Mouse (Mus musculus) intestine, embryonic 14.5 days (tissue): ENCODE measurements at regions not wholly inside any gene's neighbourhood (a gene's known extent, or its start where the extent isn't known, plus 50 kb on each side); places are given as distances from the start of the nearest gene placed in this dataset.

Experiments used
- ATAC-seq: fragments of 200-750 bp; cut with Nextera tagmentation; replicated peaks from 2 replicates; pipeline ENCODE4 v1.8.0; 2017; ENCODE audit warnings: low read depth, moderate number of reproducible peaks, moderate TSS enrichment, moderate library complexity; ENCODE audit not compliant: low FRiP score, low TSS enrichment
- DNase-seq: peaks from one replicate; pipeline ENCODE4 v3.0.0-alpha.2; 2018; ENCODE audit warnings: low spot score
- H3K27ac ChIP-seq: fragments of 300-500 bp; sonication (generic); 2 replicates; pipeline ENCODE4 v1.5.1; 2014; ENCODE audit warnings: low read depth, mild to moderate bottlenecking, control low read depth
- H3K27me3 ChIP-seq: fragments of 300-500 bp; sonication (generic); replicated peaks from 2 replicates; pipeline ENCODE4 v1.6.1; 2014; ENCODE audit warnings: low read length, control low read depth; ENCODE audit not compliant: control insufficient read depth, insufficient read depth
- H3K36me3 ChIP-seq: fragments of 300-500 bp; sonication (generic); 2 replicates; pipeline ENCODE4 v1.6.1; 2014; ENCODE audit warnings: low read length, control low read depth; ENCODE audit not compliant: control insufficient read depth, insufficient read depth
- H3K4me1 ChIP-seq: fragments of 300-500 bp; sonication (generic); replicated peaks from 2 replicates; pipeline ENCODE4 v1.6.1; 2014; ENCODE audit warnings: low read length, control low read depth, mixed read lengths; ENCODE audit not compliant: control insufficient read depth, insufficient read depth
- H3K4me2 ChIP-seq: fragments of 300-500 bp; sonication (generic); 2 replicates; pipeline ENCODE4 v1.6.1; 2014; ENCODE audit warnings: low read length
- H3K4me3 ChIP-seq: fragments of 300-500 bp; sonication (generic); 2 replicates; pipeline ENCODE4 v1.5.1; 2014; ENCODE audit warnings: low read depth, low read length, control low read depth, mixed read lengths
- H3K9ac ChIP-seq: fragments of 300-500 bp; sonication (generic); 2 replicates; pipeline ENCODE4 v1.6.1; 2014; ENCODE audit warnings: mild to moderate bottlenecking, low read length
- H3K9me3 ChIP-seq: fragments of 300-500 bp; sonication (generic); 2 replicates; pipeline ENCODE4 v1.6.1; 2016; ENCODE audit warnings: low read length, control low read depth; ENCODE audit not compliant: control insufficient read depth
- WGBS: fragments of 180-500 bp; shearing (Covaris S2); extraction: QIAGEN DNeasy Blood & Tissue Kit; methylation state at CpG from one replicate; pipeline ENCODE4 v1.1.7; 2014; 5-methylcytosine and 5-hydroxymethylcytosine counted together

GRCm38 (mm10) chr13:5549747-5550146 lies 311.5 kb upstream of the Klf6 start:
- 91% methylated on average over 7 of the region's 7 CpGs for WGBS
- Histone ChIP-seq H3K27ac (no peak overlapping the region), H3K27me3 (no peaks in the 10 kb centered on the region), H3K4me1 (no peaks in the 10 kb centered on the region), H3K9me3 (no peaks in the 10 kb centered on the region), H3K4me2 (no peak overlapping the region), H3K4me3 (no peak overlapping the region), H3K9ac (no peak overlapping the region), H3K36me3 (no peaks in the 10 kb centered on the region)
- DNase-seq (no peak), ATAC-seq (peak; percentile 56)

GRCm38 (mm10) chr13:5550354-5550753 lies 310.9 kb upstream of the Klf6 start:
- Histone ChIP-seq H3K27me3 (no peaks in the 10 kb centered on the region), H3K4me3 (no peak overlapping the region), H3K4me2 (no peak overlapping the region), H3K9me3 (no peaks in the 10 kb centered on the region), H3K36me3 (no peaks in the 10 kb centered on the region), H3K9ac (no peak overlapping the region), H3K27ac (no peak overlapping the region), H3K4me1 (no peaks in the 10 kb centered on the region)
- WGBS: 100% methylated on average over 3 of the region's 3 CpGs
- no peak for DNase-seq
- ATAC-seq: no peak

GRCm38 (mm10) chr13:5551131-5551530 lies 310.2 kb upstream of the Klf6 start:
- no peaks in the 10 kb centered on the region for H3K9me3 ChIP-seq
- no peak for ATAC-seq
- no peaks in the 10 kb centered on the region for H3K36me3 ChIP-seq
- no peak overlapping the region for H3K4me3 ChIP-seq
- H3K9ac ChIP-seq: no peak overlapping the region
- H3K4me1 ChIP-seq: no peaks in the 10 kb centered on the region
- H3K27ac ChIP-seq: no peak overlapping the region
- H3K27me3 ChIP-seq: no peaks in the 10 kb centered on the region
- no peak overlapping the region for H3K4me2 ChIP-seq
- no peak for DNase-seq
- WGBS: 87% methylated on average over 4 of the region's 4 CpGs

- H3K27ac ChIP-seq: no peak overlapping the region
- no peak overlapping the region for H3K4me3 ChIP-seq
- no peaks in the 10 kb centered on the region for H3K9me3 ChIP-seq
- no peak overlapping the region for H3K9ac ChIP-seq
- H3K27me3 ChIP-seq: no peaks in the 10 kb centered on the region
- H3K4me2 ChIP-seq: no peak overlapping the region
- H3K36me3 ChIP-seq: no peaks in the 10 kb centered on the region
- ATAC-seq: no peak
- no peaks in the 10 kb centered on the region for H3K4me1 ChIP-seq
- no peak for DNase-seq
Observed at GRCm38 (mm10) chr13:5553461-5553860, 307.8 kb upstream of the Klf6 start.

- Histone ChIP-seq H3K9me3 (no peaks in the 10 kb centered on the region), H3K27me3 (no peaks in the 10 kb centered on the region), H3K9ac (no peak overlapping the region), H3K36me3 (no peaks in the 10 kb centered on the region), H3K4me2 (no peak overlapping the region), H3K27ac (no peak overlapping the region), H3K4me3 (no peak overlapping the region), H3K4me1 (no peaks in the 10 kb centered on the region)
- ATAC-seq (no peak), DNase-seq (no peak)
Observed at GRCm38 (mm10) chr13:5558095-5558494, 303.2 kb upstream of the Klf6 start.

GRCm38 (mm10) chr13:5566479-5566878 lies 294.8 kb upstream of the Klf6 start:
- no peaks in the 10 kb centered on the region for H3K9me3 ChIP-seq
- no peak overlapping the region for H3K9ac ChIP-seq
- no peak overlapping the region for H3K4me3 ChIP-seq
- DNase-seq (no peak), ATAC-seq (no peak)
- WGBS: 69% methylated on average over 2 of the region's 2 CpGs
- H3K4me2 ChIP-seq: no peak overlapping the region
- H3K27ac ChIP-seq: no peak overlapping the region
- H3K27me3 ChIP-seq: no peaks in the 10 kb centered on the region
- H3K4me1 ChIP-seq: no peaks in the 10 kb centered on the region
- no peaks in the 10 kb centered on the region for H3K36me3 ChIP-seq

GRCm38 (mm10) chr13:5566896-5567295 lies 294.4 kb upstream of the Klf6 start:
- no peak overlapping the region for H3K4me2 ChIP-seq
- H3K9me3 ChIP-seq: no peaks in the 10 kb centered on the region
- H3K9ac ChIP-seq: no peak overlapping the region
- WGBS: 83% methylated on average over 2 of the region's 2 CpGs
- H3K27ac ChIP-seq: no peak overlapping the region
- no peaks in the 10 kb centered on the region for H3K27me3 ChIP-seq
- DNase-seq (no peak), ATAC-seq (no peak)
- no peaks in the 10 kb centered on the region for H3K4me1 ChIP-seq
- no peak overlapping the region for H3K4me3 ChIP-seq
- H3K36me3 ChIP-seq: no peaks in the 10 kb centered on the region

GRCm38 (mm10) chr13:5569579-5569978 lies 291.7 kb upstream of the Klf6 start:
- Histone ChIP-seq H3K9ac (no peak overlapping the region), H3K9me3 (no peaks in the 10 kb centered on the region), H3K4me3 (no peak overlapping the region), H3K27ac (no peak overlapping the region), H3K4me1 (no peaks in the 10 kb centered on the region), H3K4me2 (no peak overlapping the region), H3K36me3 (no peaks in the 10 kb centered on the region), H3K27me3 (no peaks in the 10 kb centered on the region)
- DNase-seq (no peak), ATAC-seq (no peak)
- WGBS: 89% methylated on average over 1 of the region's 1 CpGs

GRCm38 (mm10) chr13:5570386-5570785 lies 290.9 kb upstream of the Klf6 start:
- H3K4me2 ChIP-seq: no peak overlapping the region
- no peak overlapping the region for H3K9ac ChIP-seq
- no peak overlapping the region for H3K27ac ChIP-seq
- H3K4me3 ChIP-seq: no peak overlapping the region
- H3K4me1 ChIP-seq: no peaks in the 10 kb centered on the region
- no peaks in the 10 kb centered on the region for H3K27me3 ChIP-seq
- 88% methylated on average over 2 of the region's 2 CpGs for WGBS
- no peak for DNase-seq
- H3K36me3 ChIP-seq: no peaks in the 10 kb centered on the region
- H3K9me3 ChIP-seq: no peaks in the 10 kb centered on the region
- no peak for ATAC-seq
